Mouse (Mus musculus) megakaryocyte, adult 5-6 weeks (primary cell): Measurements from ENCODE around the gene Twf1. TPM values are rescaled to one million over a fixed set of nuclear protein-coding genes. Genes with fewer than 3 reads are reported as not detected.

Experiments used
- ATAC-seq: 2 replicates; pipeline ENCODE4 v1.8.0; 2016; ENCODE audit warnings: mild to moderate bottlenecking, inconsistent platforms; ENCODE audit not compliant: poor library complexity, severe bottlenecking
- total RNA-seq, 2 experiments: library from RNA; stranded (forward) in 1 of 2; stranded (reverse) in 1 of 2; fragments of 153-499, 151-499 nt in 1 of 2; fragments of 221-1000, 200-1000 nt in 1 of 2; gene quantifications; 2 replicates each; pipeline versions ENCODE4 v1.2.3 to v1.2.4; 2015 to 2017

Gene Twf1
- total RNA-seq, 2 experiments from 2014 or later: 37.1 to 39.8 TPM

GRCm38 (mm10) chr15:94574566-94575268 is 15.0 kb downstream of the Twf1 start:
- no peak for ATAC-seq

GRCm38 (mm10) chr15:94572746-94573145 is 16.9 kb downstream of the Twf1 start:
- no peak for ATAC-seq

- no peak for ATAC-seq
These were observed 18.2 kb downstream of the Twf1 start for GRCm38 (mm10) chr15:94571501-94571900.

GRCm38 (mm10) chr15:94568496-94569182 is 21.1 kb downstream of the Twf1 start:
- ATAC-seq: no peak

- peak; percentile 100 for ATAC-seq
These were observed 23.8 kb downstream of the Twf1 start for GRCm38 (mm10) chr15:94565854-94566253.

- ATAC-seq: no peak
These were observed 24.8 kb downstream of the Twf1 start for GRCm38 (mm10) chr15:94564909-94565308.

- no peak for ATAC-seq
These were observed 30.6 kb downstream of the Twf1 start for GRCm38 (mm10) chr15:94558895-94559656.

GRCm38 (mm10) chr15:94557442-94557841 is 32.2 kb downstream of the Twf1 start:
- ATAC-seq: peak; percentile 99

GRCm38 (mm10) chr15:94553536-94553935 is 36.2 kb downstream of the Twf1 start:
- no peak for ATAC-seq

GRCm38 (mm10) chr15:94544844-94545243 is 44.8 kb downstream of the Twf1 start:
- peak; percentile 41; the same call in 1 of the 2 replicates for ATAC-seq

- no peak for ATAC-seq
These were observed 45.5 kb downstream of the Twf1 start for GRCm38 (mm10) chr15:94544052-94544636.

GRCm38 (mm10) chr15:94543409-94544051 is 46.2 kb downstream of the Twf1 start, which contains the start of the genes Pus7l and Irak4:
Gene Pus7l, minus strand, starts transcription at chr15:94543547.
Gene Irak4, plus strand, starts transcription at chr15:94543643.
- peak; percentile 91 for ATAC-seq

GRCm38 (mm10) chr15:94542567-94543408 is 46.9 kb downstream of the Twf1 start:
- ATAC-seq: peak; percentile 62

GRCm38 (mm10) chr15:94539296-94539695 is 50.4 kb downstream of the Twf1 start:
- ATAC-seq: no peak

- ATAC-seq: no peak
These were observed 54.2 kb downstream of the Twf1 start for GRCm38 (mm10) chr15:94535521-94535920.

- ATAC-seq: no peak
These were observed 56.7 kb downstream of the Twf1 start for GRCm38 (mm10) chr15:94532956-94533355.

GRCm38 (mm10) chr15:94532306-94532705 is 57.4 kb downstream of the Twf1 start:
- no peak for ATAC-seq

- no peak for ATAC-seq
These were observed 59.2 kb downstream of the Twf1 start for GRCm38 (mm10) chr15:94530519-94530918.
